In the genomic region with DNA sequence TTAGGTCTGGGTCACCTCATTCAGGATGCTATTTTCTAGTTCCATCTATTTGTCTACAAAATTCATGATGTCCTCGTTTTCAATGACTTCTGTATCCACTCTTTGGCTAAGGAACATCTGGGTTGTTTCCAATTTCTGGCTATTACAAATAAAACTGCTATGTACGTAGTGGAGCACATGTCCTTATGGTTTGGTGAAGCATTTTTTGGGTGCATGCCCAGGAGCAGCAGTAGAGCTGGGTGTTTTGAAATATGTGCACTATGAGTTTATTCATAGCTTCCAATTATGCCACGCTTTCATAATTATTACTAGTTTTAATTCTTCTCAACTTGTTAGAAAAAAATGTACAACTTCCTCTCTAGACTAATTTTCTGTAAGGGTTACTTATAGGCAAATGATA, we compare ENCODE assay signal across 15 mouse cellular contexts.
DNase-seq lines count a peak whose midpoint lies in the region; TF ChIP-seq lines count a peak whose summit lies in the region.
"Had no signal": no experiment of that assay in that cellular context is flagged by ENCODE, and none has a peak within 500 bp of the region (broad histone marks: within the 10 kb centered on the region; RNA-seq: fewer than 3 reads in every experiment).

No protein-coding gene starts in this region.

- intact Hi-C loops in left cerebral cortex, postnatal 14 days (cut with DNase I) = no loop called here

- TF ChIP-seq CTCF in kidney, adult 2 months (conservative IDR thresholded peaks at IDR 0.05; ENCODE audit: insufficient read depth, insufficient read length, low read depth, low read length) = no peak

- no peak for TF ChIP-seq POLR2A in kidney, adult 2 months (IDR thresholded peaks at IDR 0.05; ENCODE audit: low read depth, low read length)

- H3K4me1 ChIP-seq in kidney, adult 2 months (ENCODE audit: control insufficient read depth, insufficient read depth, low read length) = no peaks in the 10 kb centered on the region
- H3K4me1 ChIP-seq: limb, embryonic 13.5 days; lung, embryonic 15.5 days had no signal

- no peaks in the 10 kb centered on the region for H3K27me3 ChIP-seq in kidney, adult 2 months (replicated peaks; ENCODE audit: control insufficient read depth, insufficient read depth, low read length)
- H3K27me3 ChIP-seq: CH12.LX; limb, embryonic 13.5 days; lung, embryonic 15.5 days had no signal

- no peaks in the 10 kb centered on the region for H3K36me3 ChIP-seq in kidney, adult 2 months (ENCODE audit: control insufficient read depth, insufficient read depth, low read length)
- H3K36me3 ChIP-seq: limb, embryonic 13.5 days; lung, embryonic 15.5 days; midbrain, embryonic 10.5 days had no signal

- no peak overlapping the region for H3K27ac ChIP-seq in kidney, adult 2 months (ENCODE audit: insufficient read depth, low read depth, low read length)
- H3K27ac ChIP-seq: limb, embryonic 13.5 days; lung, embryonic 15.5 days; midbrain, embryonic 10.5 days had no signal

- peak; percentile 21 to 27 for DNase-seq in left cerebral cortex, postnatal 14 days (ENCODE audit: low spot score in 2 of 2)
- DNase-seq in left cerebral cortex, adult 8-10 months (ENCODE audit: low spot score in 2 of 2) = no peak
- DNase-seq in NIH3T3 (ENCODE audit: low read depth) = peak; percentile 39
- DNase-seq in cerebellum, adult 18-20 months = peak; percentile 81 to 84
- peak; percentile 48 to 88 for DNase-seq in layer of hippocampus, adult 18-20 months (ENCODE audit: low spot score in 2 of 2)
- no peak for DNase-seq in ovary, adult 18-20 months (ENCODE audit: low spot score)
- no peak for DNase-seq in heart, adult 18-20 months
- no peak for DNase-seq in kidney, adult 2 months
- DNase-seq: adrenal gland, adult 8-10 months; heart, postnatal 4 days; kidney, postnatal 36 days had no signal

- 63% methylated on average over 3 of the region's 3 CpGs for WGBS in kidney, adult 2 months

- no peak overlapping the region for H3K4me3 ChIP-seq in kidney, adult 2 months (ENCODE audit: insufficient read depth, low read depth, low read length)
- H3K4me3 ChIP-seq: limb, embryonic 13.5 days; lung, embryonic 15.5 days; midbrain, embryonic 10.5 days had no signal

Comparison
In these comparisons a context has a peak if more than half of its experiments do, and no peak if none do; other contexts are left out.
1. DNase-seq: peak in left cerebral cortex, postnatal 14 days (2 of 2), NIH3T3 (single experiment), cerebellum, adult 18-20 months (2 of 2) and layer of hippocampus, adult 18-20 months (2 of 2); none in left cerebral cortex, adult 8-10 months (0 of 2), ovary, adult 18-20 months (single experiment), heart, adult 18-20 months (0 of 2) and kidney, adult 2 months (single experiment).